Mouse (Mus musculus) heart, embryonic 10.5 days (tissue): ENCODE measurements around the gene Wdr34. TPM values are rescaled to one million over a fixed set of nuclear protein-coding genes. Genes with fewer than 3 reads are reported as not detected.

Experiments
- DNase-seq: peaks from one replicate; pipeline ENCODE4 v3.0.0-alpha.2; 2017; ENCODE audit warnings: low spot score
- H3K27ac ChIP-seq: fragments of 300-500 bp; sonication (generic); 2 replicates; pipeline ENCODE4 v1.5.1; 2016; ENCODE audit warnings: mild to moderate bottlenecking
- H3K27me3 ChIP-seq: fragments of 300-500 bp; sonication (generic); 2 replicates; pipeline ENCODE4 v1.6.1; 2016; ENCODE audit warnings: mild to moderate bottlenecking; ENCODE audit not compliant: poor library complexity, insufficient read depth, severe bottlenecking
- H3K36me3 ChIP-seq: fragments of 300-500 bp; sonication (generic); 2 replicates; pipeline ENCODE4 v1.6.1; 2016; ENCODE audit warnings: mild to moderate bottlenecking, moderate library complexity
- H3K4me1 ChIP-seq: fragments of 300-500 bp; sonication (generic); 2 replicates; pipeline ENCODE4 v1.6.1; 2016; ENCODE audit warnings: mild to moderate bottlenecking
- H3K4me3 ChIP-seq: fragments of 300-500 bp; sonication (generic); 2 replicates; pipeline ENCODE4 v1.5.1; 2016; ENCODE audit warnings: mild to moderate bottlenecking, moderate library complexity
- H3K9me3 ChIP-seq: fragments of 300-500 bp; sonication (generic); 2 replicates; pipeline ENCODE4 v1.6.1; 2016; ENCODE audit warnings: mild to moderate bottlenecking, moderate library complexity
- WGBS: fragments of 180-500 bp; shearing (Covaris S2); methylation state at CpG from one replicate; pipeline ENCODE4 v1.1.7; 2016; 5-methylcytosine and 5-hydroxymethylcytosine counted together
- polyA plus RNA-seq: library from polyadenylated mRNA; unstranded; fragments of >200 nt; fragmentation: Nextera tagmentation; extraction: Ambion mirVana; gene quantifications from 2 replicates; pipeline ENCODE4 v1.2.1, GENCODE M21; 2016

Gene Wdr34
- polyA plus RNA-seq, 1 experiment from 2014 or later, result 22.3 TPM

GRCm38 (mm10) chr2:30077502-30078348, 29.0 kb upstream of the Wdr34 start, which contains the start of gene Pkn3:
TSS of gene Pkn3 (plus strand) at chr2:30077684.
- H3K4me1 ChIP-seq, result peaks cover 31% of the 10 kb centered on the region
- DNase-seq, result peak; percentile 92
- H3K36me3 ChIP-seq, result peaks cover 29% of the 10 kb centered on the region
- peak within 1 kb of the TSS; percentile 90 for H3K27ac ChIP-seq
- H3K27me3 ChIP-seq, result no peaks in the 10 kb centered on the region
- 1% methylated on average over 53 of the region's 53 CpGs for WGBS
- no peaks in the 10 kb centered on the region for H3K9me3 ChIP-seq
- H3K4me3 ChIP-seq, result peak within 1 kb of the TSS; percentile 71

- WGBS, result 62% methylated on average over 6 of the region's 6 CpGs
- peak overlapping the region; percentile 71 for H3K4me3 ChIP-seq
- peaks cover 31% of the 10 kb centered on the region for H3K4me1 ChIP-seq
- H3K27me3 ChIP-seq, result no peaks in the 10 kb centered on the region
- no peaks in the 10 kb centered on the region for H3K9me3 ChIP-seq
- DNase-seq, result no peak
- peaks cover 33% of the 10 kb centered on the region for H3K36me3 ChIP-seq
- peak overlapping the region; percentile 90; the same call in 1 of the 2 replicates for H3K27ac ChIP-seq
Observed at GRCm38 (mm10) chr2:30076959-30077358, 28.3 kb upstream of the Wdr34 start.

- WGBS, result 91% methylated on average over 9 of the region's 9 CpGs
- H3K4me3 ChIP-seq, result no peak overlapping the region
- no peak for DNase-seq
- H3K4me1 ChIP-seq, result peaks cover 31% of the 10 kb centered on the region
- H3K9me3 ChIP-seq, result no peaks in the 10 kb centered on the region
- no peaks in the 10 kb centered on the region for H3K27me3 ChIP-seq
- no peak overlapping the region for H3K27ac ChIP-seq
- H3K36me3 ChIP-seq, result peaks cover 32% of the 10 kb centered on the region
Observed at GRCm38 (mm10) chr2:30076439-30076838, 27.8 kb upstream of the Wdr34 start.

GRCm38 (mm10) chr2:30075625-30076024, 26.9 kb upstream of the Wdr34 start:
- Histone ChIP-seq H3K9me3 (no peaks in the 10 kb centered on the region), H3K27ac (no peak overlapping the region), H3K36me3 (peaks cover 26% of the 10 kb centered on the region), H3K27me3 (no peaks in the 10 kb centered on the region), H3K4me1 (peaks cover 31% of the 10 kb centered on the region), H3K4me3 (no peak overlapping the region)
- DNase-seq, result no peak
- WGBS, result 84% methylated on average over 3 of the region's 3 CpGs

- Histone ChIP-seq H3K27me3 (no peaks in the 10 kb centered on the region), H3K27ac (no peak overlapping the region), H3K9me3 (no peaks in the 10 kb centered on the region), H3K4me1 (peaks cover 10% of the 10 kb centered on the region), H3K4me3 (no peak overlapping the region), H3K36me3 (peaks cover 44% of the 10 kb centered on the region)
- DNase-seq, result no peak
- 79% methylated on average over 3 of the region's 3 CpGs for WGBS
Observed at GRCm38 (mm10) chr2:30073285-30073684, 24.6 kb upstream of the Wdr34 start.

GRCm38 (mm10) chr2:30072875-30073274, 24.2 kb upstream of the Wdr34 start:
- H3K36me3 ChIP-seq, result peaks cover 47% of the 10 kb centered on the region
- no peaks in the 10 kb centered on the region for H3K9me3 ChIP-seq
- peaks cover 10% of the 10 kb centered on the region for H3K4me1 ChIP-seq
- H3K4me3 ChIP-seq, result no peak overlapping the region
- WGBS, result 77% methylated on average over 7 of the region's 7 CpGs
- DNase-seq, result no peak
- H3K27me3 ChIP-seq, result no peaks in the 10 kb centered on the region
- H3K27ac ChIP-seq, result no peak overlapping the region

- Histone ChIP-seq H3K4me1 (peaks cover 33% of the 10 kb centered on the region), H3K9me3 (no peaks in the 10 kb centered on the region), H3K27me3 (no peaks in the 10 kb centered on the region), H3K4me3 (peak overlapping the region; percentile 93), H3K27ac (peak overlapping the region; percentile 100), H3K36me3 (peaks cover 37% of the 10 kb centered on the region)
- no peak for DNase-seq
- WGBS, result 55% methylated on average over 7 of the region's 7 CpGs
Observed at GRCm38 (mm10) chr2:30067962-30068361, 19.3 kb upstream of the Wdr34 start.

GRCm38 (mm10) chr2:30067031-30067888, 18.6 kb upstream of the Wdr34 start:
- peak overlapping the region; percentile 93 for H3K4me3 ChIP-seq
- H3K27ac ChIP-seq, result peak overlapping the region; percentile 100
- H3K27me3 ChIP-seq, result no peaks in the 10 kb centered on the region
- H3K9me3 ChIP-seq, result no peaks in the 10 kb centered on the region
- peaks cover 33% of the 10 kb centered on the region for H3K4me1 ChIP-seq
- peaks cover 30% of the 10 kb centered on the region for H3K36me3 ChIP-seq
- under 1% methylated on average over 62 of the region's 69 CpGs for WGBS
- DNase-seq, result no peak

GRCm38 (mm10) chr2:30066046-30066901, 17.6 kb upstream of the Wdr34 start:
- Histone ChIP-seq H3K27me3 (no peaks in the 10 kb centered on the region), H3K4me3 (peak overlapping the region; percentile 93), H3K4me1 (peaks cover 39% of the 10 kb centered on the region), H3K36me3 (peaks cover 27% of the 10 kb centered on the region), H3K9me3 (no peaks in the 10 kb centered on the region), H3K27ac (peak overlapping the region; percentile 100)
- DNase-seq, result peak; percentile 98
- WGBS, result under 1% methylated on average over 80 of the region's 101 CpGs

GRCm38 (mm10) chr2:30064298-30064697, 15.6 kb upstream of the Wdr34 start:
- DNase-seq, result no peak
- Histone ChIP-seq H3K27me3 (no peaks in the 10 kb centered on the region), H3K27ac (peak overlapping the region; percentile 95), H3K9me3 (no peaks in the 10 kb centered on the region), H3K36me3 (peaks cover 12% of the 10 kb centered on the region), H3K4me3 (peak overlapping the region; percentile 77), H3K4me1 (peaks cover 41% of the 10 kb centered on the region)
- WGBS, result 36% methylated on average over 3 of the region's 3 CpGs

- WGBS, result 8% methylated on average over 3 of the region's 3 CpGs
- peak overlapping the region; percentile 95 for H3K27ac ChIP-seq
Observed at GRCm38 (mm10) chr2:30063791-30064190, 15.1 kb upstream of the Wdr34 start.

GRCm38 (mm10) chr2:30063235-30063634, 14.6 kb upstream of the Wdr34 start:
- Histone ChIP-seq H3K4me1 (peaks cover 37% of the 10 kb centered on the region), H3K27me3 (no peaks in the 10 kb centered on the region), H3K36me3 (peaks cover 2% of the 10 kb centered on the region), H3K4me3 (peak overlapping the region; percentile 77), H3K9me3 (no peaks in the 10 kb centered on the region), H3K27ac (peak overlapping the region; percentile 95)
- WGBS, result 4% methylated on average over 8 of the region's 8 CpGs
- no peak for DNase-seq

More at GRCm38 (mm10) chr2:30063791-30064190, 15.1 kb upstream of the Wdr34 start:
- no peak for DNase-seq
- peaks cover 41% of the 10 kb centered on the region for H3K4me1 ChIP-seq
- no peaks in the 10 kb centered on the region for H3K9me3 ChIP-seq
- peak overlapping the region; percentile 77 for H3K4me3 ChIP-seq
- peaks cover 8% of the 10 kb centered on the region for H3K36me3 ChIP-seq
- H3K27me3 ChIP-seq, result no peaks in the 10 kb centered on the region
